Mouse (Mus musculus) brain, adult 2 months (tissue): ENCODE data around the gene 1700069L16Rik.
A peak's percentile ranks its signal among the peaks of the same experiment; 100 is the strongest.

Experiments used
- DNase-seq: peaks from one replicate; pipeline ENCODE4 v3.0.0; 2011; ENCODE audit warnings: low read depth, low spot score

1700069L16Rik gene

DNA sequence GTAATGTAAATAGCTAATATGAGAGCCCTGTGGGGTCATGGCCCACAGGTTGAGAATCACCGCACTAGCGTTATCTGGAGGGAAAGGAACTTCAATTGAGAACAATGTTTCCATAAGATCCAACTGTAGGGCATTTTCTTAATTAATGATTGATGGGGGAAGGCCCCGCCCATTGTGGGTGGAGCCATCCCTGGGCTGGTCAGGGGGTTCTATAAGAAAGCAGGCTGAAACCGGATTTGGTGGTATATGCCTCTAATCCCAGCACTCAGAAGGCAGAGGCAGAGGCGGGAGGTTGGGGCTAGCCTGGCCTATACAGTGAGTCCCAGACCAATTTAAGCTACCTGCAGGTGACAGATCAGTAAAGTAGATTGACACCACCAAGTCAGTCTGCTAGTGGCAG, 9.8 kb upstream of the 1700069L16Rik start:
- no peak for DNase-seq

DNA sequence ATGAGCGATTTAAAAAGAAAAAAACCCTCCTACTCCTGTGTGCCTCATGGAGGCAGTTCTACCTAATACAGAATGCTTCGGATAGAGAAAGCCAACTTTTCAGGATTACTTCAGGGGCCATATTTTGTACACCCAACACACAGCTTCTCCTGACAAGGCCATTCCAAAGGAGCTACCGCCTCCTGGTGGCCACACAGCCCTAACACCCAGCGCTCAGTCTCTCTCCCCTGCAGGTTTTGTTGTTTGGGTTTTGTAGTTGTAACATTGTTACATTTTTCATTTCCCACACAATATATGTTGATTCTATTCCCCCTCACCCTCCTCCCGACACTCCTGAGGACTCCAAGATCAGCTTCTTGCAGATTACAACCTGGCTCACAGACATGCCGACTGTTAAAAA, 7.6 kb upstream of the 1700069L16Rik start:
- DNase-seq = peak; percentile 83

DNA sequence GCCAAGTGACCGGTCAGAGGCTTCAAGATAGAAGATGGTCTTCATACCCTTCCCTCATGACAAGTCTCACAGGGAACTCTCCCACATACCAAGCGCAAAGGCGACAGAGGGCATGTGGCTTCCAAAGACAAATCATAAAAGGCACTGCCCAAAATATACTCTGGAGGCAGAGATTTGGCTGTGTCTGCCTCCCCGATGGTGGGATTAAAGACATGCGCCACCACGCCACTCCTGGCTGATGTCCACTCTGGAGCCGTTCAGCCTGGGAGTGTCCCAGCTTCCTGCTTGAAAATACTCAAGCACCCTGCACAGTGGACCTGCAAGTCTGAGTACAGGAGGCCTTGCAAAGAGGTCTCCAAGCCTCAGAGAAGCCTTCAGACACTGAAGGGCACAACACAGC, 6.6 kb upstream of the 1700069L16Rik start:
- DNase-seq = no peak

DNA sequence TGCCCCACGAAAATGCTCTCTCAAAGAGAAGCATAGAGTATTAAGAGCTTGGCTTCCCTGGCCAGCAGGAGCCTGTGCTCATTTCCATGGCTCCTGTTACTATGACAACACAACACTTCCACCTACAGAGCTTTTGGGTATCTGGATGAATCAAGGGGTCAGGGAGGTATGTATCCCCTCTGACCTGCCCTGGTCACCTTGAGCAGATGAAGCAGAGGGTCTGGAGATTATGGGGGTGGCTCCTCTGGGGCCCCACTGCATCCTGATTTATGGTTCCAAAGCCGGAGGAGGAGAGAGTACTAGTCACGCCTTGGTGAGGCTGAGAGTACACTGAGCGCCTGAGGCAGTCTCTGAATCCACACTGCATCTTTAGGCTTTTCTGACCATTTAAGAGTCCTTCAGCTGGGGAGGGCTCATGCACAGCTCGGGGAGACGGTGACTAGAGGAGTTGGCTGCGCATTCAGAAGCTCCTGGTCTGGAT, 6.1 kb upstream of the 1700069L16Rik start:
- DNase-seq = peak; percentile 70

DNA sequence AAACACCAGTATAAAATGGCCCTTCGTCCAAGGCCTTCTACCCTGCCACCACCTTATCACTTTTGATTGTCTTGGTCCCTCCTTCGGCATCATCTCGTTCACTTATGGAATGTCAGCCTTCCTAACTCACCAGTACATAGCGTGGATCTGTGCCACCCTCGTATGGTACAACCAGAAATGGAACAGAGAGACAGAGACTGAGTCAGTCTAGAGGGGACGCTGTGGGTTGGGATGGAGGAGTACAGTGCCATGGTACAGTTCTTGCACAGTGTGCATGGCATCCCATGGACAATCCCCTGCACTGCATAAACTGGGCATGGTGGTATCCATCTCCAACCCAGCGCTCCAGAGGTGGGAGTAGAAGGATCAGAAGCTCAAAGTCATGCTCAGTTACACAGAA, 4.1 kb upstream of the 1700069L16Rik start:
- no peak for DNase-seq

DNA sequence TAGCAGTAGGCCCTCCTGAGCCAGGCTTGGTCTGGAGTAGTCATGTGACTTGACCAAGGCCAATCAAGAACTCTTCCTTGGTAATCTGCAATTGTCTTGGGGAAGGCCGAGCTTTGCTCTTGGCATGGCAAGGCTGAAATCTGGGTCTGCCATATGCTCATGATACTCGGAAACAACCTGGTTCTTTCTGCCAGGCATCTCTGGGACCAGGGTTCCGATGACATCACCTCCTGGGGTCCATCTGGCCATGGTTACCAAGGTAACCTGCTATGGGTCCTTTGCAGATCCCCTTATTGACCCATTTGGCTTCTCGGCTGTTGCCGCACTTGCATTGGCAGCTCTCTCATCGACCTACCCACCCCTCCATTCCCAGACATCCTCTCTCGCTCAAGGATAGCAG, 3.4 kb upstream of the 1700069L16Rik start:
- peak; percentile 99 for DNase-seq

DNA sequence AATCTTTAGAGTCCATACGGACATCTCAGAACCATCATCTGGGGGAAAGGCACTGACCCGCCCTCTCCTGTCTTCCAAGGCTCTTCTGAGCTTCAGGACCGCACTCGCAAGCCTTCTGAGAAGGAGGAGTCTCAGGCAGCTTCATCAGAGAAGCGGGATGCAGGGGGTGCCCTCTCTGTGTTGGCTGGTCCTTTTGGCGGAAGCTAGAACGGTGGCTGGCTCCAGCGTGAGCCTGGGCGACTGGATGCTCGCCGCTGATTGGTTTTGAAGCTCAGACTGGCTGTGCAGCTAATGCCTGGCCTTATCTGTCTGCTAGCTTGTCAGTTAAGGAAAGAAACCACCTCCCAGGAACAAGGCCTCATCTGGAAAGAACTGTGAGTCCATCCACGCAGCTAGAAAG, 2.7 kb upstream of the 1700069L16Rik start:
- DNase-seq = peak; percentile 93

DNA sequence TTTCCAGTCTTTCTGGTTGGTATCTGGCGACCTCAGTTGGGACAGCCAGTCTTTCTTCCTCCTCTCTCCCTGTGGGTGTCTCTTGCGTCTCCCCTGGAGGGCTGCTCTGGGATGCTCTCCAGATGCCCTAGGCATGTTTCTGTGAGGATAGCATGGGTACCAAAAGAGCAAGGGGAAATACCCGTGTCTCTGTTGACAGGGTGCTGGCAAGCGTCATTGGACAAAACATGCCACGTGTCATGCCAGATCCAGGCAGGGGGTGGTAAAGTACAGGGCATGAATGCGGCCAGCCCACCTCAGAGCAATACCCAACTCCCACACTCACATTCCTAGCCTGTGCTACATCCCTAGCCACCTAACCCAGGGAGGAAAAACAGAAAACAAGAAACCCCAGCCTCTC, 2.0 kb upstream of the 1700069L16Rik start:
- DNase-seq = peak; percentile 74

DNA sequence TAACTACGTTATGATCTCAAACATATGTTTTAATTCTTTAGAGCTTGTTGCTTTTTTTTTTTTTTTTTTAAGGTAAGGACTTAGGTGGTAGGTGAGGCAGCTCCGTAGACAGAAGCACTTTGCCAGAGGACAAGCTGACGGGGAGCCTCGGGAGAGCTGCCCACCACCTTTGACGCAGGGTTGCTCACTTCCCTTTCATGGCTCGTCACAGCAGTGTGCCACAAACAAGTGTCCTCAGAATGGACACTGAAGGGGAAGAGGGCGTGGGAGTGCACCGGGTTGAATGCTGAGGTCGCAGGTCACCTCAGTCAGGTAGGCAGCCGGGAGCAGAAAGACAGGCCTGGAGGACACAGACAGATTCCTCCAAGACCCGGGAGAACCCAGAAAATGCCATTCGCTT, 845 bp upstream of the 1700069L16Rik start:
- DNase-seq = no peak

DNA sequence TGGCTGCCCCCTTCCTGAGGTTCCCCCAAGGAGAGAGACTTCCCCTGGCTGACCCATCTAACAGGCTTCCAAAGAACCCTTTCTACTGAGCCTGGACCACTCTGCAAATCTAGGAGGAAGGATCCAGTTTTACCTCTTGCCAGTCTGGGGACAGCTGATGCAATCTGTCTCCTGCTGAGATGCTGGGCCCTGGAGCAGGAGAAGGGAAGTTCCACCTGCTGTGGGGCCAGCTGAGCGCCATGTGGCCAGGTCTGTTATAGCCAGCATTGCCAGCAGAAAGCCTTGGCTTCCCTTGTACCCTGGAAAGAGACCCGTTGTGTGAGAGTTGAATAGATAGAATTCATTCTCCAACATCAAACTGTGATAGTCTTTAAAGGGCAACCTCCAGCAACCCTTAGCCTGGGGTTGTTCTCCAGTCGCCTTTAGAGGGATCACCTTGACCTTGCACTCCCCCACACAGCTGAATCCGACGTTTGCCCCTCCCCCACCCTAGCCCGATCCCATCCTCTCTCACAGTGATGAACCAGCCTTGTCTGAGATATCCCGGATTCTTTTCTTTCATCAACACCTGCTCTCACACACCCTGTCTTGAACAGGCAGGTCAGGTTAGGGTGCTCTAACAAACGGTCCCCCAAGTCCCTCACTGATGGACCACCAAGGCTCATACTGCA, 870 bp downstream of the 1700069L16Rik start:
- peak; percentile 99 for DNase-seq

DNA sequence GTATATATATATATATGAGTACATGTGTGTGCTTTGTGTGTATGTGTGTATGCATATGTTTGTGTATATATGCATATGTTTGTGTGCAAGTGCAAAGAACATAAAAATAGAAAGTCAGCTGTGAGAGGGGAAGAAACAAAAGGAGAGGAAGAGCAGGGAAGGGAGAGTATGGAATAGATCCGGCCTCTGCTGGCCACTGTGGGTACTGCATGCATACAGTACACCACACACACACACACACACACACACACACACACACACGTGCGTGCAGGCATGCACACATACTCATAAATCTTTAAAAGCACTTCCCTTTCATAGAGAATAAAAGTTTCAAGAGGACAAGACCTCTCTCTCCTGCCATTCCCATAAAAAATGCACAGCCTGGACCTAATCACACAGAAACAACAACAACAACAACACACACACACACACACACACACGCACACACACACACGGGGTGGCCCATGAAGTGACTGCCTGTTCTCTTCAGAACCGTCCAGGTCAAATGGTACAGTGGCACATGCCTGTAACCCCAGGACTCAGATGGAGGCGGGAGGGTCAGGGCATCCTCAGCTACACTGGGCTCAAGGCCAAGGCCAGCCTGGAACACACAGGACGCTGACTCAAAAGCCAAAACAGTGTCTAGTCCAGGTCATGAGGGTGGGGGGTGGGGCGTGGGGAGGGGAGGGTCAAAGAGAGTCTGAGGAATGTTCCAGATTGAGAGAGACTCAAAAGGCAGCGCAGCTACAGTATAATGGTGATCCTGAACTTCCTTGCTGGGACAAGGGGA, 2.2 kb downstream of the 1700069L16Rik start:
- DNase-seq = peak; percentile 75

DNA sequence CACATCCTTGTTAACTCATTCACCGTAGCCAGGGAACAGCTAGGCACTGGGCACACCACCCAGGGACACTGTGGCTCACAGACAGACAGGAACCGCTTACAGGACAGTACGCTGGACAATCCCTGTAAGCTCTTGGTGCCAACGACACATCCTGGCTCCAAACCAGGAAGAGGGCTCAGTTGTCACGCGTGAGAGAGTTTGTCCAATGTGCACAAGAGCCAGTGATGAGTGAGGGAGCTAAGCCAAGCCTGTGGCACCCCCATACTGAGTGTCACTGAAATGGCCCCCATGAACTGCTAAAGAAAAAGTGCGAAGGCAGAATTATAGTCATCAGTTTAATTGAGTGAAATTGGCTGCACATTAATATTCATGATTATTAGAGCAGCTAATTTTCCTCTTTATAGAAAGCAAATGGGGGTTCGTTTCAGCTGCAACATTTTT, 5.3 kb downstream of the 1700069L16Rik start:
- peak; percentile 85 for DNase-seq

DNA sequence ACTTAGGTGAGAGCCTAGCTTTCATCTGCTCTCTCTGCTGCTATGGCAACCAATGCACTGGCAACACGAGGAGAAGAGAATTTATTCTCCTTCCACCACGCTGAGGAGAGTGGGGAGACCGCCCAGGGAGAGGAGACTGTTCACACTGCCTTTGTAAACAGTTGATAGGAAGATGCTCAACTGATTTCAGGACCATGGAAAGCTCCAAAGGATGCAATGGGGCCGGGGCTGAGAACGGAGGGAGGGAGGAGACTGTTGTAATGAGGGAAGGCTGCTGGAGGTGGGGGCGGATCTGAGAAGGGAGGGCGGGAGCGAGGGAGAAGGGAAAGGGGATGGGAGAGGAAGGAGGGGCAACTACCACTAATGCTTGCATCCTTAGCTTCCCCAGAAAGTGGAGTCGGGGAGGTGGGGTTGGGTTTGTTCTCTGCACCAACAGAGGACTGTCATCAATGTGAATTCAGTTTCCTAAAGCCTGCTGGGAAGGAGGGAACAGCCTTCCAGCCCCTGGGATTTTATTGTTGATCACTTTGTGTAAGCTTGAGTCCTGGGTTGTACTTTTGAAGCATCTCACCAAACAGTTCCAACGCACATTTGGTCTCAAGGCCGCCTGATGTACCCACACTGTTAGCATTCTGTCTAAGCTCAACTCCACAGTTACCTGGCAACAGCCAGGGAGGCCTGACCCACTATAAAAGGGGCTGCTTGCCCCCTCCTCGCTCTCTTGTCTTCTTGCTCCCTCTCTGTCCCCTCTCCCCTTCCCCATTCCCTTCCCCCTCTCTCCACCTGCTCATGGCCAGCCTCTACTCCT, 7.8 kb downstream of the 1700069L16Rik start:
- peak; percentile 91 for DNase-seq

DNA sequence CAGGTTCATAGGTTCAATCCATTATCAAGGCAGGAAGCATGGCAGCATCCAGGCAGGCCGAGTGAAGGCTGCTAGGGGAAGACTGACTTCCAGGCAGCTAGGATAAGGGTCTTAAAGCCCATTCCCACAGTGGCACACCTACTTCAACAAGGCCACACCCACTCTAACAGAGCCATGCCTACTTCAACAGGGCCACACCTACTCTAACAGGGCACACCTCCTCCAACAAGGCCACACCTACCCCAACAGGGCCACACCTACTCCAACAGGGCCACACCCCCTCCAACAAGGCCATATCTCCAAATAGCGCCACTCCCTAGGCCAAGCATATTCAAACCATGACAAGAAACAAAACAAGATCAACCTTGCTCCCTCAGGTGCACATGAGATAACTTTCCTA, 11.7 kb downstream of the 1700069L16Rik start:
- no peak for DNase-seq

DNA sequence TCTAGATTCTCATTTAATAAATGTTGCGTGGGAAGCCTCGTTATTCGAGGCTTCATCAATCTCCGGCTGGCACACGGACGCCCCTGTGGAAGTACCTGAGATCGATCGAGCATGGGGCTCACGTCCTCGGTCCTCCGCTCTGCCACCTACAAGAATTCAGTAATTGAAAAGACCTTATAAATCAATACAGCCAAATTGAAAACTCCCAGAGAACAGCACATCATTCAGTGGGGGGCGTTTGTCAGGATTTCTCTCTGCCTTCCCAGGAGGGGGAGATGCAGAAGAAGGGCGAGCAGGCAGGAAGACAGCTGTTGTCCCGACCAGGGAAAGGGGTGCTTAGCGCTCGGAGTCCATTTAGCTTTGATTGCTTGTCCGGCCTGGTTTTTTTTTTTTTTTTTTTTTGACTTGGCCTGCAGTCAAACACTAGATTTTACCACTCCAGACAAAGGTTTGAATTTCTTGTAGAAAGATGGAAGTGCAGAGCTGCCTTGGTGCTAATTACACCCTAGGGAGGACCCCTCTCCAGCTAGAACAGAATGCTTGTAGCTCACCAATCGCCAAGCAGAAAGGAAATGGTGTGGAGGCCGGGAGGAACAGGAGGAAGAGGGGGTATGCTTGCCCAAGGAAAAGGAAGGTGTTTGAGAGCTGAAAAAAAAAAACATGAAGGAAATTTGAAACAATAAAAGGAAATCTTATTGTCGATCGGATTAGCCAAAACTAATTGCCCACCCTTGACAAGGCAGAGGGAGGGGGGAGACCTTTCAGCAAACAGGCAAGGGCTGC, 20.6 kb downstream of the 1700069L16Rik start:
- DNase-seq = no peak

DNA sequence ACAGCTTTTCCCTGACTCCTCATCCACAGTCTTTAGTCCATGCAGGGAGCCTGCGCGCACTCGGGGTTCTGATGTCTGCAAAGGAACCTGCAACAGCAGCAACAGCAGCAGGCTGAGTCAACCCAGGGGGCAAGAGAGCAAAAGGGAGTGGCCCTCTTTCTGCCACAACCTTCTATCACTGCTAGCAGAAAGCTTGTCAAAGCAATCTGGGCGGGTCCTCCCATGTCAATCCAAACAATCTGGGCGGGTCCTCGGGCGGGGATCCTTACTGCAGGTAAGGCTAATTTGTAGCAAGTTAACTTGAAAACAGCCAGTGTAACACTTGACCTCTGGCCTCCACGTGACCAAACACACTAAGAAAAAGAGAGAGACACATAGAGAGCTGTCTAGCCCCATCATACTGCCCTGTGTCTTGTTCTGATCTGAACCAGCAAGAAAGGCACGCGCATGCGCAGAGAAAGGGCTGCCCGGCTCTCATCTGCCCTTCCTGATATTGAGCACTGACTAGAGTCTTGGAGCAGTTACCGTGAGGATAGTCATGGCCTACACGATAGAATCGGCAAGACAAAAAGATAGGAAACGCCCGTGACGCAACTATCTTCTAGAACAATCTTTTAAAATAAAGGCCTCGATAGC, 24.1 kb downstream of the 1700069L16Rik start:
- no peak for DNase-seq

DNA sequence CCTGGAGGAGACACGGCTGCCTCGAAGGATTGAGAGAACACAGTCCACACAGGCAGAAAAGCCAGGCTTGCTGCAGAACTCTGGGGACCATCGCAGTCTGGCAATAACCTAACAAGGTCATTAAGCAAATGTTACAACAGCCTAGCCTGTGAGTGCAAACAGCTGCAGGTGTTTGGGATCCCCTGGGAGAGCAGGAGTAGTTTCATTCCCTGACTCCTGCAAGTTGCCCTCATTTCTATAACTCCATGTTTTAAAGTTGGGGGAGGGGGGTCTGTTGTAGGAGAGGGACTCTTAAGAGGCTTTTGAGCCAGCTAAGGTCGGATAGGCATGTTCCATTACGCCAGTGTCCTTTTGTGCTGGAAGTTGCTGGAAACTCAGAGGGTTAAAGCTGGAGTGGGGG, 30.2 kb downstream of the 1700069L16Rik start:
- no peak for DNase-seq

DNA sequence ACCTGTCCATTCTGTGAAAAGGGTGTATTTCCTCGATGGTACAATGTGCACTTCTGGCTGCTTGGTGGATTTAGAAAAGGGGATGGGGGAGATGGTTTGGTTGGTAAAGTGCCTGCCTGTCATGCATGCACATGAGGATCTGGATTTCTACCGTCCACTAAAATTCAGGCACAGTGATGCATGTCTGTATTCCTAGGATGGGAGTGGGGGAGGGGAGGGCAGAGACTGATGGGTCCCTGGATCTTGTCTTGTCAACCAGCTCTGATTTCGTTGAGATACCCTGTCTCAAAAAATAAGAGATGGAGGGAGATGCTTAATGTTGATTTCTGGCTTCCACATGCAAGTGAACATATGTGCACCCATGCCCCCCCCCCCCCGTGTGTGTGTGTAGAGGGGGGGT, 30.6 kb downstream of the 1700069L16Rik start:
- no peak for DNase-seq

DNA sequence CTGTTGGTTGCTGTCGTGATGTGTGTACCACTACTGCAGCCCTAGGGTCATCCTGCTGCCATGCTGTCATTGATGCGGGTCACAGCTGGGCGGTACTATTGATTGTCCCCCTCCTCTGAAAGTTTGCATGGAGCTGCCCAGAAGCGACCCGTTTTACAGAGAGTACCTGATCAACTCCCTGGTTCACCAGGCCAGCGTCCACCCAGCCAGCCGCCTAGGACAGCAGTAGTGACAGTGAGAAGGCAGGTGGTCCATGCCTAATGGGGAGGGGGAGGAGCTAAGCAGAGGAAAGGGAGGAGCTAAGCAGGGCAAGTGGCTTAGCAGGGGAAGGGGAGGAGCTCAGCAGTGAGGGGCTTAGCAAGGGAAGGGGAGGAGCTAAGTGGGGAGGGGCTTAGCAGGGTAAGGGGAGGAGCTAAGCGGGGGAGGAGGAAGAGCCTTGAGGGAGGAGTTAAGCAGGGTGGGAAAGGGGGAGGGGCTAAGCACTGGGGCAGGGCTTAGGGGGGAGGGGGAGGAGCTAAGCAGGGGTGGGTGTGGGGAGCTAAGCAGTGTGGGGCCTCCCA, 31.3 kb downstream of the 1700069L16Rik start:
- no peak for DNase-seq

DNA sequence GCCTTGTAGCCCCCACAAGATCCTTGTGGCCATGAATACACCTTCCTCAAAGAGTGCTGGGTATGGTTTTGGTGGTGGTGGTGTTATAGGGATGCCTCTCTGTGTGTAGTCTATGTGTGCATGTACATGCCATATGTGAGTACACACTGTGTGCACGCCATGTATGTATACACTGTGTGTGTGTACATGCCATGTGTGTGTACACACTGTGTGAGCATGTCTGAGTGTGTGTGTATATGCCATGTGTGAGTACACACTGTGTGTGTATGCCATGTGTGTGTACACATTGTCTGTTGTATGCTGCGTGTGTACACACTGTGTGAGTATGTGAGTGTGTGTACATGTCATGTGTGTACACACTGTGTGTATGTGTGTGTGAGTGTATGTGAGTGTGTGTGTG, 33.7 kb downstream of the 1700069L16Rik start:
- DNase-seq = no peak
